Mouse (Mus musculus) kidney, adult 18-20 months (tissue): ENCODE data around the gene Pts.
A peak's percentile ranks its signal among the peaks of the same experiment; 100 is the strongest.

Experiments
- DNase-seq: peaks from one replicate; pipeline ENCODE4 v3.0.0; 2021

Pts gene

DNA sequence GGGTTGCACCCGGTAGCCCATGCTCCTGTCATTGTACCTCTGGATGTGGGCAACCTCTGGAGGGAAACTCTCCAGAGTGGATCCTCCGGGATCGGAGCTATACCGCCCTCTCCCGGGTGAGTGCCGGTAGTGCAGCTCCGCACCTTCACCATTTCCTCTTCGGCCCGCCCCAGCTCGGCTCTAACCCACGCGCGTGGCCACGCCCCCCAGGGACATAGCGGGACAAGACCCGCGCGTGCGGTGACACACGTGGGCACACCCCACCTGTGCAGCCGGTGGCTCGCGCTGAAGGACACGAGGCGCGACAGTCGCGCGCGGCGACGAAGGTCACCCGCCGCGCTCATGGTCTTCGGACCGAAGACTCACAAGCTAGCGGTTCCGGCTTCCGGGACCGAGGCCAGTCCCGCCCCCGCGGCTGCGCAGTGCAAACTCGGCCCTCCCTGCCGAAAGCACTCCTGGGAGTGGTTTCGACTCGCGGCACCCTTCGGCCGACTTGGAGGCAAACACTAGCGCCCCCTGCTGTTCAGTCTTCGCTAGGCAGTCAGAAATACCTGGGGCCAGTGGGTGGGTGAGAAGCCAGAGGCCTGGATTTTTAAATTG lies at the start of gene Pts:
Gene Pts (minus strand): TSS at position 432 of the 600 bp plus-strand sequence.
- peak; percentile 98 for DNase-seq

DNA sequence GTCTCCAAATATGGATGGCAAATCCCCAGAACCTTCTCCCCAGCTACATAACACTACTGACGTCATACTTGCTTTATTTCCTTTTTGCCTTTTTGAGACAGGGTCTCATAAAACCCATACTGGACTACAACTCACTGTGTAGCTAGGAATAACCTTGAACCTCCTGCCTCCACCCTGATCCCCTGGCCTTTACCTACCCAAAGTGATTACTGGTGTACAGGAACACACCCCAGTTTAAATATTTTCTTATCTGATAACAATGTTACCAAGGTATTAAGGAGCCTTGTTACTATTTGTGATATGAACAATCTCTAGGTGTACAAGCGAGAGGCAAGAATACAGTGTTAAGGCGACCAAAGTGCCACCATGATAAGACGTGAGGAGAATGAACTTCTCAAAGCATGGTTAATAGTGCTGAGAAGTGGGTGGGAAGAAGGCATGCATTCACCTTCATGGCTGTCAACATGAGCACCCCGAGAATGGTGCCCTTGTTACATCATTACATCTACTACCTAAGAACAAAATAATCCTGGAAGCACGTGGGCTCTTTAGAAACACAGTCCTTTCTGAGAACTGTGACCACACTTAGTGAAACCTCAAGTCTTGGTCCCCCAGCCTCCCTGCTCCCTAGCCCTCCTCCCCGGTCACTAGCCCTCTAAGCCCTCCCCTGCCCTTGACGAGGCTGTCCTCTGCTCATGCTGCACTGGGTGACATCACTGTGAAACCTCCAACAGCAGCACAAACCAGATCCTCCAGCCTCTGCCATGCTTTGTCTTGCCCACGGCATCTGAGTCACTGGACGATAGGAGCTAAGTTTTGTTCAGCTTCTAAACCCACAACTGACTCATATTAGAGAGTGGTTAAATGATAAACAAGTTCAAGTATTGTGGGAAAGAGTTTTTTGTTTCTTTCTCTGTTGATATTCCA lies 41.3 kb upstream of the Pts start:
- DNase-seq, result no peak

DNA sequence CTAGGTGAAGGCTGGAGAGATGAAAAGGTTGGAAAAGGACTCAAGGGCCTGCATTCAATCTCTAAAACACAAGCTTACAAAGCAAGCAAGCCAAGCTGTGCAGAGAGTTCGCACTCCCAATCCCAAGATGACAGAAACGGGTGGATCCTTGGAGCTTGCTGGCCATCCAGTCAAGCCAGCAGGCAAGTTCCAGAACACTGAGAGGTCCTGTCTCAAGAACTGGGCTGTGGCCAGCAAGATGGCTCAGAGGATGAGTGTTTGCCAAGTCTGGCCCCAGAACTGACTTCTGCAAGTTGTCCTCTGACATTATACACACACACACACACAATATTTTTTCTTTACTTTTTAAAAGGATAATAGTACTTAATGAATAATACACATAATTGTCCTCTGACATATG lies 39.4 kb upstream of the Pts start:
- no peak for DNase-seq

DNA sequence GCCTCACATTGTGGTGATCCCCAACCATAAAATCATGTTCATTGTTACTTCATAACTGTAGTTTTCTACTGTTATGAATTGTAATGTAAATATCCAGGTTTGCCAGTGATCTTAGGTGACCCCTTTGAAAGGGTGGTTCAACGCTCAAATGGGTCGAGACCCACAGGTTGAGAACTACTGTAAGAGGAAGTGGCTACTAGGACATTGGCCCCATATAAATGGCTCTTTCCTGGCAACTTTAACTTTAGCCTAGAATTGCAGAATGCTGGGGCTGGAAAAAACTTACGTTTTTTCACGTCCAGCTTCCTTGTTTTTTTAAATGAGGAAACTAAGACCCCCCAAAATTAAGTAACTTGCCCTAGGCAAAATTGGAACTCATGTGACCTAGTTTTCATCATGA lies 38.8 kb upstream of the Pts start:
- no peak for DNase-seq

DNA sequence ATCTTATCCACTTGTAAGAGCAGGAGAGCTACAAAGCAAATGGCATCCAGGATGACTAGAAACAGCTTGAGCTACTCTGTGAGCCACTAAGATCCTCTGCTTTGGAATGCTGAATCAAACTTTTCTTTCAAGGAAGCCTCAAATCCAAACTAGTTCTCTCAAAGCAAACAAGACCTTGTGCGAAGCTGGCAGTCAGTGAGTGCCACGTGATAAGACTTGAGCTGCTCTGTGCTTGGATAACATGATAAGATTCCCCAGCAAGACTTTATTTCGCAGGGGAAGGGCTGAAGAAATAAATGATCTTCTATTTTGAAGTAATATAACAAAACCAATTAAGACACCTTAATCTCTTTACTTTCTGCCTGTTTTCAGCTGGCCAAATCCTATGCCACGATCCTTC lies 37.4 kb upstream of the Pts start:
- DNase-seq, result no peak

DNA sequence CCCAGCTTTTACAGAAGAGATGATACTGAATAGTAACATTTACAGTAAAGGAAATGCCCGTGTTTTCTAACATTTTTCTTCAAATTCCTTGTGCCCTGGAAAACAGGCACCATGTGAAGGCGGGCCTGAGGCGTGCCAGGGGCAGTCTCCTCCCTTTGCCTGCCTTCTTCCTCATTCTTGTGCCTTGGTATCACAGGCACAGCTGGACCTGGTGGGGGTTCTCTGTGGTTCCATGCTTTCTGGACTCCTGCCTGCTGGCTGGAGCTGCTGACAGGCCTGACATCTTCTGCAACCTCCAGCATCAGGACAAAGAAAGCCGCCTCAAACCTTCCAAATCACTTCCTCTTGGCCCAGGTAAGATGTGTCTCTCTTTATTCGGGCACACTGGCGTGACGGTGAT lies 36.6 kb upstream of the Pts start:
- DNase-seq, result no peak

DNA sequence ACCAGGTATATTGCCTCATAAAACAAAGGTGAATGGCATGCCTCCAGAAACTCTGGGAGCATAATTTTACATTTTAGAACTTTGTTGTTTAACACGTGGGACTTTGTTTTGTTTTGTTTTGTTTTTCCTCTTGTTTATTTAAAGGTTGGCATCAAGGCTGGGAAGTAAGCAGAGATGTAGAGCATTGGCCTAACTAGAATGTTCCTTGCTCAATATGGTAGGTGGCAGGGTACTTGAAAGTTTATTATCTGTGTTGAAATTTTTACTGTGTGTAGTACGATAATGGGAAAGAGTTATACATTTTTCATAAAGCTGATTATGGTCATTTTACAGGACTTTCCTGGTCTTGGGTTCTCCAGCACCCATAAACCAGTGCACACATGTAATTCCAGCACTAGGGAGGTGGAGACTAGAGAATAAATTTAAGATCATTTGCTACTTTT lies 33.4 kb upstream of the Pts start:
- DNase-seq, result no peak

DNA sequence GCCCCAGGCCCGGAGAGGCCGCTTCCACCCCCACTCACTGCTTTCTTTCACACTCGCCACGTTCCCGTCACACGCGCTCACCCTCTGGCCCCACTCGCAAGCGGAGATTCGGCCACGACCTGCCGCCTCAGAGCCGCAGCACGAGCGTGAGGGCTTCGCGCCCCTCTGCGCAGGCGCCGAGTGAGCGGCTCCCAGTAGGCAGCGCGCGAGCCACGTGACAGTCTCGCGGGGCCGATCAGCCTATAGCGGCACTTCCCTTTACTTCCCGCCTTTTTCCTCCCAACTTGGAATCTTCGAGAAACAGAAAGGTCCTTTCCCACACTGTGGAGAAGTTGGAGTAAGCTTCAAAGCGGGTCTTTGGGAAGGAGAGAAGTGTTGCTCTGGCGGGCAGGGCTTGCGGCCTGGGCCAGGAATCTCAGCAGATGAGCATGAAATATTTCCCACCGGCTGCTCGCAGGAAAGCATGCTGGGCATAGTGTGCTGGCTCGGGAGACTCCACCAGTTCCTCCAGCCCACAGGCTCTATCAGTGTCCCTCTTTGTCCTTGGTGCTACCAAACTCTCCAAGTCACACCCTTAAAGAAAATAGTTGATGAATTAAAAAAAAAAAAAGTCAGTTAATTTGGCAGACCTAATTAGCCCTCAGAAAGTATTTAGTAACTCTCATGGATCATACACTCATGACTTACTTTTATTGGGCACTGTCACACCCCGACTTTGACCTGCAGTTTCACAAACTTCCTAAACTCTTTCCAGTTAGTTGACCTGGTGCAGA lies 32.8 kb upstream of the Pts start, which contains the start of gene Tex12:
Gene Tex12 (minus strand): TSS at position 181 of the 773 bp plus-strand sequence.
- DNase-seq, result no peak

DNA sequence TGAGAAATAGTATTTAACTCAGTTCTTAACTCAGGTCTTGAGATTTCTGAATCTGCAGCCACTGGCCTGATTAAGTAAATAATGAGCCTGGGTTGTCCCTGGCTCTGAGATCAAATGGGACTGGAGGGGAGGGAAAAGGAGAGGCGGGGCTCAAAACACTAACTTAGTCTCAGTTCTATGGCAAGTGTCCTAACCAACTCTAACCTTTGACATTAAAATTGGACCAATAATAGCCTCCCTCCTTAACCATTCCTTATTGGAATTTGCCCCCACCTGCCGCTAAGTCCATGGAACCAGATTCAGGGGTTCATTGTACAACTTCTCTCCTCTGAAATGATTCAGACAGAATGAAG lies 26.5 kb upstream of the Pts start, which contains the start of gene Bco2:
Gene Bco2 (minus strand): TSS at position 88 of the 353 bp plus-strand sequence.
- no peak for DNase-seq

DNA sequence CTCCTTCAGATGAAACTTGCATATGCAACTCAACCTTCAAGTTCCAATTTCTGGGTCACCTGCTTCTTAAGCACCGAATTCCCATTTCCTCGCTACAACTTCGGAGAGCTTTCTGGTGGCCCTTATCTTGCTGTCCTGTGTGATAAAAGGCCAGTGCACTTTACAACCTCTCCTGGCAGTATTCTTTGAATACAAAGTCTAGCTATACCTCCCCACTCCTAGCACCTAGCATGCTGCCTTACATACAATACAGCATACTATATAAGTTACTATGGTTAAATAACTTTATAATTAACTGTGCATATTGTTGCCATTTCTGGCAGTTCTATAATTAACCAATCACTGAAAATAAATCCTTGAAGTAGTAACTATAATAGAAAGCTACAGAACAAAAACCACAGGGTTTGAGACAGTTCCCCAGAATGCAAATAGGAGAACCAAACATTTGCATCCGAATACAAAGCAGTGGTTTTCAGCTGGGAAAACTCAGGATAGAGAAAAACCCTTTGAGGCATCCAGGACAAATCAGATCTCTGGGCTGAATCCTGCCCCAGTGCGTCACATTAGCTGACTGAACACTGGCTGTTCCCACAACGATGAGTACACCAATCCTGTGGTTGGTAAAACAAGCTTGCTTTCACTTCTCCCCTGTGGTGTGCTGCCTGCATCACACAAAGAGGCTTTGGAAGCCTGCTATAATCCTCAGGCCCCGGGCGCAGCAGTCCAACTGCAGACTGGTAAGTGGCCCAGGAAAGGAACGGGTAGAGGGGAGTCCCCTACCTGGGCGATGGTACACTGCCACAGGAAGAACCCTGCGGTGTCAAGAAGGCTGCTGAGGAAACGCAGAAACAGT lies 25.9 kb upstream of the Pts start, which contains the start of gene Il18:
Gene Il18 (plus strand): TSS at position 587 of the 853 bp plus-strand sequence.
- DNase-seq, result peak; percentile 58

DNA sequence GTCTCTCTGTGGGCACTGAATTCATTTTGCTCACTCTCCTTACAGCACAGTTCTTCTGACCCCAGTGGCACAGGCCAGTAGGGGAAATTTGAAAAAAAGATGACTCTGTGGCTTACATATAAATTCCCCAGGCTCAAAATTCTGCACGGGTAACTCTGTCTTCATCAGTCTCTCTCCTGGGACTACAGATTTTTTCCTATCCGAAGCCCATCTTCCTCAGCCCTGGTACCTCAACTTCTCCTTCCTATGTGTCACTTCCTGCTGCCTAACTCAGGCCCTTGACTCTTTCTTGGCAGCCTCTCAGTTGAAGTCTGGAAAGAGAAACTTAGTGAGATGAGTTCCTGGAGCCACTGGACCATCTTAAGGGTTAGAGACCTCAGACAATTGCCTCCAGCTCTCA lies 25.0 kb upstream of the Pts start:
- no peak for DNase-seq

DNA sequence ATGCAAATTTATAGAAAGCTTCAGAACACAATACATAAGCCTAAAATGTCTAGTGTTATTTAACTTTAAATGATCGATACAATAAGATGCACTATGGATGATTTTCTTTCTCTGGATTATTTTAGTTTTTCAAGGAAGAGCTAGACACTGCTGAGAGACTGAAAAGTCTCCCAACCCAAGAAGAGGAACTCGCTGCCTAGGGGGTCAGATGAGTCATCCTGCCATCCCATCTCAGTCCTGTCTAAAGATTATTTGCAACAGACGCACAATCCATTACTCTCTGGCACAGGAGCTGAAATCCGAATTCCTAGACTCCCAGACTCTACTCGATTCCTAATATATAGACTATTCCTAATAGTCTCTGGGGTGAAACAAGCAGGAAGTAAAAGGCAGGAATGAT lies 23.7 kb upstream of the Pts start:
- no peak for DNase-seq

DNA sequence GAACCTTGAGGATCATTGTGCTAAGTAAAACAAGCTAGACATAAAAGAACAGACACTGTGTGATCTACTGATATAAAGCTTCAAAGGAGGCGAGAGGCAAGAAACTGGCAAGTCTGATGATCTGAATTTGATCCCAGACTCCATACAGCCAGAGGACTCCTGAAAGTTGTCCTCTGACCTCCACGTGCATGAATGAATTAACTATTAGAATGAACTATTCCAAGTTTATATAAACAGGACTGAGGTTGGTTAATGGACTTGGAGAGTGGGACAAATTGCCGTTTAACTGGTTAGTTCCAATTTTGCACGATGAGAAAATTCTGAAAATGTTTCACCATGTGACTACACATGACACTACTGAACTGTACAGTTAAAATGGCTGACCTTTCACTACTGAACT lies 20.4 kb upstream of the Pts start:
- no peak for DNase-seq

DNA sequence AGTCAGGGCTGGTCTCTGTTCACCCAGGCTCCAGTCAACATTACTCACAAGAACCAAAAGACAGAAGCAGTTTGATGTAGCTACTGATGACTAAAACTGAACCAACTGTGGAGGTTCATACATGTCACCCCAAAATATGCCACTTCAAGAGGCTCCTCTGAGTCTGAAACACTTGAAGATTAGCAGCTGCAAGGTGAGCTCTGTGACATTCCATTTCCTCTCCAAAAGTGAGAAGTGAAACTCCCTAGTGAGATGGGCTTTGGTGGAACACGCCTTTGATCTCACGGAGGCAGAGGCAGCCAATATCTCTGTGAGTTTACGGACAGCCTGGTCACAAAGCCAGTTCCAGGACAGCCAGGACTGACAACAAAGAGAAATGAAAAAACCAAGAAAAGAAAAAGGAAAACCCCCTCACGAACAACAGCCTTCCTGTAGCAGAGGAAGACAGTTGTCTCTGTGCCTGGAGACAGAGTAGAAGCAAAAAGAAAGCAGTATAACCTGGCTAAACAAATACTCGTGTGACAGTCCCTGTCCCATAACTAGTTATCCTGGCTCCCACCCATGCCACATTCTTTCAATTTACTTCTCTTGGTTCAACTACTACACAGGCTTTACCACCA lies 19.4 kb upstream of the Pts start:
- DNase-seq, result no peak

DNA sequence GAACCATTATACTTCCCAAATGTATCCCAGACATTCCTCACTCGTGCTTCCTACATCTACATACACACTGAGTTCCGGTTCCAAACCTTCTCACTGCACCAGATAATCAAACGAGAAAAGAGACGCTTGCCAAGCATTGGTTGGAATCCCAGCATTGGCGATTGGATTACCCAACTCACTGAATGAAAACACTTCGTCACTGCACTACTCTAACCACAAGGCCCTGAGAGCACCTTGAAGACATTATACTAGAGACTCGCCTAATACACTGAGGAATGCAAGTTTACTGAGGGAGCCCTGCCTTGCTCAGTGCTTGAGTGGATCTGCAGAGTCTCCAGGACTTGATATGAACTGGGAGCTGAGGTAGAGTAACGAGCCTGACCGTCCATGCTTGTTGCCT lies 13.9 kb upstream of the Pts start:
- DNase-seq, result no peak

DNA sequence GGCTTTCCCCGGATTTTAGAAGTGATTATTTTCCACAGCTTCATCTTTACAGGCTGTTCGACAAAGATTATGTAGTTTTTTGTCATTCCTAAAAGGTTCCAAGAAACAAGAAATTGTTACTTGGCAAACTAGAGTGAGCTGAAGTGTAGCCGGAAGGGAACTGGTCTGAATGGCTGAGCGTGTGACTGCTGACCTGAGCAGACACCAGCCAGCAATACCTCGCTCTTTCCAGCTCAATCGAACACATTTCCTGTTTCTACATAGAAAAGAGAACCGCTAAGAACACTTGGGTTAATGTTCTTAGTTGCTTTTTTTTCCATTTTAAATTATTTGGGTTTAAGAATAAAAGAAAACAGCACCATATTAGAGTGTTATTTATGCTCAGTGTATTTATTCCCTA lies 11.6 kb upstream of the Pts start:
- DNase-seq, result no peak

DNA sequence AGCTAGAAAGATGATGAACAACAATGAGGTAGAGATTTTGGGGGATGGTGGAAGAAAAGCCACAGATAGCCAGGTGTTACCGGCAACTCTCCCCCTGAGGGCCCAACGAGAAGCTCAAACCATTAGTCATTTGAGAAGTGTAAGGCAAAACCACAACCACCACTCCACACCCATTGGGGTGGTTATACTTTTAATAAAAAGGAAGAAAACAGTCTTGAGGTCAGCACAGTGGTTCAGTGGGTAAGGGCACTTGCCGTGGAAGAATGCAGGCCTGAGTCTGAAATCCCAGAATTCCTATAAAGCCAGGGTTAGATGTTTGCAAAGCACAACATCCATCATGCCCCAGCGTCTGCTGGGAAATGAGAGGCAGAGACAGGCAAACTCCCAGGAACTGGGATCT lies 8.8 kb upstream of the Pts start:
- DNase-seq, result no peak

DNA sequence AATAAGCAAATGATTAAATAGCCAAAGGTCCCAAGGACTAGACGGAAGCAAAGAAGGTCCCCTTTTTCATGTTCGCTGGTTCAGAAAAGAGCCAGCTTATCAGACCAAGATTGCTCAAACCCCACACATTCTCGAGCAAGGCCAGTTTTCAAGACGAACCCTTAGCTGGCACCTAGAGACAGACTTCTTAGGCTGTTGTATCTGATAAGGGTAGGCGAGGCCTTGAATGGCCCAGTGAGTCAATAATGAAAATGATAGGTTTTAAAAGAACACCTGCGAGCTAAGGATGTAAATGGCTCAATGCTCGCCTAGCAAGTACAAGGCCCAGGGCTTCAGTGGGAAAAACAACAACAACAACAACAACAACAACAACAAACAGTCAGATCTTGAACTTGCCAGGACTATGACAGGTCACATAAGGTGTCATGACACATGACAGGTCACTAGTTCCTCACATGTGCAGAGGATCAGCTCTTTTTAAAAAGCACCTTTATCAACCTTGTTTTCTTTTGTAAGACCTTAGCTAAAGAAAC lies 8.1 kb upstream of the Pts start:
- DNase-seq, result no peak

DNA sequence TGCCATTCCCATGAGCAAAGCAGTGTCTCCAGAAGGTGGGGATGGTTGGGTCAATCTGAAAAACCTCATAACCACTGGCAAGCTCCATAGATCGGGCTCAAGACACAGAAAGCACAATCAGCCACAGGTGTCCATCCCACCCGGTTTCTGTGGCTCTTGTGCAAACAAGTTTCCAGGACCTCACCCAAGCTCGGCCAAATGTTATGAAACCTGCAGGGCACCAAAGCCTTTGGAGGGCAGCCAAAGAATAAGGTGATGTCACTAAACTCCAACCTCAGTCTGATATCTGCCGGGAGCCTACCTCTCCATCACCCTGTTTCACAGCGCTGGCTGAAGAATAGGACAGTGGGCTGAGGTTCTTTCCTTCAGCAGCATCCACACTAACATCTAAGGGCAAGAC lies 7.4 kb upstream of the Pts start:
- DNase-seq, result no peak

DNA sequence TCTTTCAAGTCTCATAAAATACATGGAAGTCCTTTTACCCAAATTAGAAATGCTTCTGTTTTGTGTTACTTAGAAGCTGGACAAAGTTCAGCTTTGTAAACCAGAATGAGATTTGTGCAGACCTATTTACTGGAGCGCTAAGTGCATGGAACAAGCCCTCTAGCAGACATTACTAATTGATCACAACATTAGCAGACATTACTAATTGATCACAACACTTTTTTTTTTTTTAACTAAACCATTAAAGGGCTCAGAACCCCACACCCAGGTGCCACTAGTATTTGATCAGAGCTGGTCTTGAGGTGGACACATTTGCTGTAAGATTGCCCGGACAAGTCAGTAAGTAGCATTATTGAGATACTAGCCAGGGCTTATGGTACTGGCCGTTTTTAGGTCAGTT lies 5.3 kb upstream of the Pts start:
- DNase-seq, result no peak

DNA sequence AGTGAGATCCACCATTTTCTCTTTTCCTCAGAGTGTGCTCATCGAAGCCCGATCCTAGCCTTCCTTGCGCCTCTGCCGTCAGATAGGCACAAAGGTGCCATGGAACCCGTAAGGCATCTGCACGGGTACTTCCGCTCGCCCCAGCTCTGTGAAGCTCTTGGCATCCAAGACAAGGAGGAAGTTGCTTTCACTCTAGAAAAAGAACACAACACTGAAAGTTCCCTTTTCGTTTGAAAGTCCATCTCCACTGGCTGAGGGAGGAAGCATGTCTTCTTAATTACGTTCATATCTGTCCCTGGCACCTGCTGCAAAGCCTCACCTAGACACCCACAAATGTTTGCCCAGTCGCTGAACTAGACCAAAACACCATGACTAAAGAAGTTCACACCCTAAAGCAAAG lies 4.8 kb upstream of the Pts start:
- peak; percentile 32 for DNase-seq

DNA sequence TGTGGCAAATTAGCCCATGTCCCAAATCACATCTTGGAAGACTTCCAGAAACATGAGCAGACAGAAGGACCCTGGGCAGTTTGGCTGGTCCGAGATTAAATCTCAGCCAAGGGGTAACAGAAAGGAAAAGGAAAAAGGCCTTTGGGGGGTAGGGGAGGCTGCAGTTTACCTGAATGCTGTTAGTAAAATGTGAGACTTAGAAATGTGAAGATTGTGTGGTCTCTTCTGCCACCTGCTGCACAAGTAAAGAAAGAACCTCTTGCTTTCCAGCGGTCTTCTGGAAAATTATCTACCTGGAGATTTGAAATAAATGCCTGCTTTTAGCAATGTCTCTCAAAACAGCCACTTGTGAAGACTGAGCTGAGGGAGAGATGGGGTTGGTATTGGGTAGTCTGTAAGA lies 2.4 kb upstream of the Pts start:
- DNase-seq, result peak; percentile 38
